Mouse (Mus musculus) gastrocnemius, postnatal 36 days (tissue): Measurements from ENCODE around the gene Ikbip. TPM values are rescaled to one million over a fixed set of nuclear protein-coding genes. Genes with fewer than 3 reads are reported as not detected.
A peak's percentile ranks its signal among the peaks of the same experiment; 100 is the strongest.

Source experiments
- DNase-seq, 2 experiments: peaks; one replicate each; pipeline ENCODE4 v3.0.0; 2022
- intact Hi-C: fragments of 180-260 bp; cut with DNase I; formaldehyde crosslinking; loops from one replicate; pipeline ENCODE4 v1.15.1; 2025
- long read RNA-seq, 2 experiments: library from polyadenylated mRNA; stranded (forward); transcript quantifications; one replicate each; pipeline ENCODE4 v2.0.0; 2021
- total RNA-seq, 2 experiments: library from RNA; stranded (reverse); gene quantifications; 2 replicates each; pipeline ENCODE4 v1.2.3; 2021

Gene Ikbip
- total RNA-seq, result 10 to 100 TPM in 1 of 2 experiments, 1 to 10 TPM in 1; 8.4 to 12.1 TPM
- long read RNA-seq, experiment 1, partial matches to known transcripts, result 0 of 9 reads
- long read RNA-seq, experiment 1, other reads (novel, unspliced or antisense), result 5 of 9 reads
- long read RNA-seq, experiment 2, transcript Ikbip-202 (3 exons, 1,328 nt), result major isoform, 7 of 11 reads
- long read RNA-seq, experiment 2, partial matches to known transcripts, result 3 of 11 reads
- long read RNA-seq, experiment 2, other reads (novel, unspliced or antisense), result 1 of 11 reads

DNA sequence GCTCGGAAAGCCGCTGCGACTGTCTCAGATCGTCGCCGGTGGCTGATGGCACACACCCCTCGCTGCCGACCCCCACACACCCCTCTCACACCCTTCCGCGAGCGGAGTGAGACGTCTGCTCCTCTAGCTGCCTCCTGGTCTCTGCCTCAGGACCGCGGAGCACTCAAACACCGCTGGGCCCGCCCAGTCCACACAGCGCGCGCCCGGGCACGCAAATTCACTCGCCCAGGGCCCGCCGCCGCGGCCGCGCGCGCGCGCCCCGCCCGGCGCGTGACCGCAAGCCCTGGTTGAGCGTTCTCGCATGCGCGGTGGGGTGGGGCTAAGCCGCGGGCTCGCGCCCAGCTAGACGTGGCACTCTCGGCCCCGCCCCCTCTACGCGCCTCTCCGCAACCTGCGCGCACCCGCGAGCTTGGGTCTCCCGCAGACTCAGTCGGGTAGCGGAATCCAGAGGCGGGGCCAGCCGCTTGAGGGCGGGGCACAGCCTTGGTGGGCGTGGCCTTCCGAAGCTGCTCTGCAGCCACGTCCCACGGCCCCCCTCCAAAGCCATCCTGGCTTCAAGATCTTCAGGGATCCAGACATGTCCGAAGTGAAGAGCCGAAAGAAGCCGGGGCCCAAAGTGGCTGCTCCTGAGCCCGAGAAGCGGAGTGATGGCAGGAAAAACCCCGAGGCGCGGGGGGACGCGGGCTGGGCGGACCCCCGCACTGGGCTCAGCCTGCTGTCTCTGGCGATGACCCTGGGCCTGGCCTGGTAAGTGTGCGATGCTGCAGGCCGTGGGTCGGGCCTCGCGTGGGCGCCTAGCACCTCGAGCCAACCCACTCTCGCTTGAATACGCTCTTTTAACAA lies at the start of gene Ikbip, which contains the start of gene Apaf1:
Ikbip (plus strand) TSS at position 391 of the 843 bp plus-strand sequence.
Apaf1 (minus strand) TSS at position 221 of the 843 bp plus-strand sequence.
- intact Hi-C loops, result loop anchor here (2.0 kb wide), 1 partner anchor 40 kb away; no protein-coding TSS in a partner anchor

DNA sequence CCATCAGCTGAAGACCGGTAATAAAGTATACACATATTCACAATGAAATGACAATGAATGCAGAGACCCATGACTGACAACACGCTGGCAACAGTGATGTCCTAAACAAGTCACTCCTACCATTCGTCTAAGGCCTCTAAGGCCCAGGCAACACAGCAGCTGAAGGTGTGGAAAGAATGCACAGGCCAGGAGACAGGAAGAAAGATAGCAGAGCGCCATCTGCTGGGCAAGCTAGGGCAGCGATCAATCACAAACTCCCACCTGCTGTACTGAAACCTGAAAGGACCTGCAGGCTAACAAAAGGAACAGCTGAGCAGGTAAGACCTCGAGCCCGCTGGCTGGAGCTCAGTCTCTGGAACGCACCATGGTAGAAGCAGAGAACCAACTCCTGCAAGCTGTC lies 48.8 kb upstream of the Ikbip start:
- intact Hi-C loops, result loop anchor here (2.0 kb wide), 1 partner anchor 305 kb away; no protein-coding TSS in a partner anchor
- peak; percentile 12 to 32 for DNase-seq

More for the DNA sequence above, at the start of gene Ikbip, which contains the start of gene Apaf1:
- peak; percentile 99 to 100 for DNase-seq

GRCm38 (mm10) chr10:91049696-91050095 lies 33.0 kb upstream of the Ikbip start:
- intact Hi-C loops, result no loop called here
- no peak for DNase-seq

GRCm38 (mm10) chr10:91051156-91051555 lies 31.6 kb upstream of the Ikbip start:
- intact Hi-C loops, result no loop called here
- DNase-seq, result no peak

- intact Hi-C loops, result no loop called here
- DNase-seq, result no peak
These were observed 30.0 kb upstream of the Ikbip start for GRCm38 (mm10) chr10:91052734-91053133.

DNA sequence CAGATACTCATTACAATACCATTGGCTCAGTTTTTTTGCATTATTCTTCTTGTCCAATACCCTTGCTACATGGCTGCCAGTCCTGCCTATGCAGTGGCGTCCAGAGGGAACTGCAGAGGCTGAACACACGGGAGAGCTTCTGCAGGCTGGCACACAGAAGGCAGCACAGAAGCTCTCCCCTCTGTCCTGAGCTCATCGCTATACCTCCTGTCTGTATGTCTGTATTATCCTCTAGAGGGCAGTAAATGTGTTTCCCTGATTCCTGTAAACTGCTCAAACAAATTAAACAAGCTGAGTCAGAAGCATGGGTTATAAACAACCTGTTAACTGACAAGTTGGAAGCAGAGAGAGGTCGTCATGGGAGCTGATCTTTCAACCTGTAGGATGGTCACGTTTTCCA lies 22.0 kb upstream of the Ikbip start:
- intact Hi-C loops, result loop anchor here (5.0 kb wide), 1 partner anchor 77 kb away; no protein-coding TSS in a partner anchor
- no peak for DNase-seq

DNA sequence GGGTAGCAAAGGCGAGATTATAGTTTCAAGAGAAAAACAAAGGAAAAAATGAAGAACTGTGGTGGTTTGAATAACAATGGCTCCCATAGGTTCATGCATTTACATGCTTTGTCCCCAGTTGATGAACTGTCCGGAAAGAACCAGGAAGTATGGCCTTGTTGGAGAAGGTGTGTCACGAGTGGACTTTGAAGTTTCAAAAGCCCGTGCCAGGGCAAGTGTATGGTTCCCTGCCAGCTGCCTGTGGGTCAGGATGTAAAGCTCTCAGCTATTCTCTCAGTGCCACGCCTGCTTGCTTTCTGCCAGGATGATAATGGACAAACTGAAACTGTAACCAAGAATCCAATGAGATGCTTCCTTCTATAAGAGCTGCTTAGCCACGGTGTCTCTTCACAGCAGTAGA lies 20.4 kb upstream of the Ikbip start:
- intact Hi-C loops, result loop anchor here (5.0 kb wide), 1 partner anchor 75 kb away; no protein-coding TSS in a partner anchor
- DNase-seq, result no peak

DNA sequence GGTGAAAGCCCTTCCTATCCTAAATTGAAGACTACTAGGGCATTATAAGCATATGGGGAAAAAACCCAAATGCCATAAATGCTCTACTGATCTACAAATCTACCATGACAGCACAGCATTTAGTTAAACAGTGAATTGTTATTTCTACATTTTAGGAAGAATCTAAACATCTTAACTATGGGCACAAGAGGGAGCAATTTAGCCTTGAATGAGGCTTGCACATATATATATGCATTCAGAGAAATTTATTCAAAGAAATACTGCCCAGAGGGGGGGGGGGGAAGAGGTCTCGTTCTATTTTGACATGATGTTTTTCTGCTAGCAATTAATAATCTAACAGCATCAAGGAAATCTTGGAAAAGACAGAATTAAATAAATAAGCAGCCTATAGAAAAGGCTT lies 11.0 kb upstream of the Ikbip start:
- intact Hi-C loops, result loop anchor here (5.0 kb wide), 1 partner anchor 71 kb away; no protein-coding TSS in a partner anchor

GRCm38 (mm10) chr10:91073345-91073744 lies 9.4 kb upstream of the Ikbip start:
- intact Hi-C loops, result loop anchor here (5.0 kb wide), 1 partner anchor 69 kb away; no protein-coding TSS in a partner anchor
- peak in 1 of 2 experiments; percentile 42 for DNase-seq

More for the DNA sequence above, 11.0 kb upstream of the Ikbip start:
- DNase-seq, result no peak

GRCm38 (mm10) chr10:91076667-91077066 lies 6.1 kb upstream of the Ikbip start:
- intact Hi-C loops, result no loop called here
- DNase-seq, result no peak

DNA sequence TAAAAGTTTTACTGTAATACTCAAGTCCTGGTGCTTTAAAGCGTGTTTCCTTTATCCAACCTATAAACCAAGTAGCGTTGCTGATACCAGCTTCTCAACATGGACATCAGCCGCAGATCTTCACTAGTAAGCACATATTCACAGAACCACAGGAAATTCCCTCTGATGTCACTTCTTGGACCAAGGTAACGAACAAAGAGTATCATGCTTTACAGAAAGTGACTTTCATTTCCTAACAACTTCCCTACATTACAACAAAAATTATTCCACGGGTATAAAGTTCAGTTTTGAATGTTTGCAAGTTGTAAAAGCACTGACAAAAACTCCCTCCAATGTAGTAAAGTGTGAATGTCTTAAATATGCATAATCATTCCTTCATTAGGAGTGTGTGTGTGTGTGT lies 2.2 kb upstream of the Ikbip start:
- intact Hi-C loops, result no loop called here
- DNase-seq, result no peak

GRCm38 (mm10) chr10:91081959-91082507 lies 707 bp upstream of the Ikbip start:
- DNase-seq, result no peak
- intact Hi-C loops, result loop anchor here (2.0 kb wide), 1 partner anchor 41 kb away; no protein-coding TSS in a partner anchor

DNA sequence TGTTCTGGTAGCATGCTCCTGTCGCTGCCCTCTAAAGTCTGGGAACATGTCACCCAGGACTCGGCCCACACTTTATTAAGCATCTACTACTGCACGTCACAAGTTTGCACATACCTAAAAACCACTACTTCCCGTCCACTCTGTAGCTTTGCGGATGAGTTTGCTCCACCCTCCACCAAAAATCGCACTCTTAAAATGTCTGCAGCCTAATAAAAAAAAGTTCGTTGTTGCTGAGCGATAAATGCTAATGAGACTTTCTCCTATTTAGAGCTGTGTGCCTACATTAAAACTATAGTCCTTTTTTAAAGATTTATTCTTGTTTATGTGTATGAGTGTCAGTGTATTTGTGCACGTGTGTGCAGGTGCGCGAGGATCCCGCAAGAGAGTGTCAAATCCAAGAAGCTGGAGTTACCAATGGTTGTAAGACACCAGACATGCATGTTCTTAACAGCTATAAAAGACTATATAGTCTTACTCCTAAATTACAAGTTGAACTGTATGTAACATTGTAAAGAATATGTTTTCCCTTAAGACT lies 720 bp downstream of the Ikbip start:
- intact Hi-C loops, result loop anchor here (2.0 kb wide), 1 partner anchor 39 kb away; no protein-coding TSS in a partner anchor

DNA sequence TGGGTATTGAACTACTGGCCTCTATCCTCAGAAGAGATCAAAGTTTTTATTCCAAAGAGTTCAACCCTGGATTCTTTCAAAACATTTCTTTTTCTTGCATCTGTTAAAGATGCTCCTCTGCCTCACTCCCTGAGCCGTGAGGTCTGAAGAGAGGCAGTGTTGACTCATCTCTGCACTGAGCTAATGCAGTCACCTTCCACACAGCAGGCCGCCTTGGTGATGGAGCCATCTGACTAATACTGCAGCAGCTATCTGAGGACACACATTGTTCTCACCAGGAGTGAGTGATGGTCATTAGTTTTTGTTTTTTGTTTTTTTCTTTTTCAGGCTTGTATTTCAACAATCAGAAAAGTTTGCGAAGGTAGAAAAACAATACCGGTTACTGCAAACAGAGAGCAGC lies 10.1 kb downstream of the Ikbip start:
- no peak for DNase-seq
- intact Hi-C loops, result no loop called here

More for the DNA sequence above, 720 bp downstream of the Ikbip start:
- no peak for DNase-seq

- intact Hi-C loops, result no loop called here
- no peak for DNase-seq
These were observed 11.7 kb downstream of the Ikbip start for GRCm38 (mm10) chr10:91094251-91095104.

DNA sequence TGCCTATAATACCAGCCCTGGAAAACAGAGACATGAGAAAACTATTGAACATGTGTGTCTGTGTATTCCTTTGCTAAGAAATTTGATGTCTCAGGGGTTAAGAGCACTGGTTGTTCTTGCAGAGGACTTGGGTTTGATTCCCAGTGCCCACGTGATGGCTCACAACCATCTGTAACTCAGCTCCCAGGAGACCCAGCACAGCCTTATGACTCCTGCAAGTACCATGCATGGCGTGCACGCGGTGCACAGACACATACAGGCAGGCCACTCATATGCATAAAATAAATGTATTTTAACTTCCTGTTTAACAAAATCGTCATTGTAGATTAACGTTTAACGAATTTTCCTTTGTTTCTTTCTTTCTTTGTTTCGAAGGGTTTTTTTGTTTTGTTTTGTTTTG lies 15.3 kb downstream of the Ikbip start:
- intact Hi-C loops, result no loop called here
- no peak for DNase-seq

GRCm38 (mm10) chr10:91100101-91100500 lies 17.4 kb downstream of the Ikbip start:
- DNase-seq, result no peak
- intact Hi-C loops, result no loop called here

DNA sequence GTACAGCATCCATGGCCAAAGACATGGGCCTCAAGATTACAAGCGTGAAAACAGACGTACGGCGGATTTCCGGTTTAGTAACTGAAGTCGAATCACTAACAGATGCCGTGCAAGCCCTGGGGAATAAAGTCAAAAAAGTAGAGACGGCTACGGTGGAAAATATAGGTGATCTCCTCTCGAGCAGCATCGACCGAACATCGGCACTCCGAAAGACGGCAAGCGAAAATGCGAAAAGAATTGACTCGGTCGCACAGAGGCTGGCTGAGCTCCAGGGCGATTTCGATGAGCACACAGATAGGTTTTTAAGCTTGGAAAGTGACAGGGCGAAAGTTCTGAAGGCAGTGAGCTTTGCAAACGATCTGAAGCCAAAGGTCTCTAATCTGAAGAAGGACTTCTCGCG lies 19.2 kb downstream of the Ikbip start:
- no peak for DNase-seq
- intact Hi-C loops, result no loop called here

DNA sequence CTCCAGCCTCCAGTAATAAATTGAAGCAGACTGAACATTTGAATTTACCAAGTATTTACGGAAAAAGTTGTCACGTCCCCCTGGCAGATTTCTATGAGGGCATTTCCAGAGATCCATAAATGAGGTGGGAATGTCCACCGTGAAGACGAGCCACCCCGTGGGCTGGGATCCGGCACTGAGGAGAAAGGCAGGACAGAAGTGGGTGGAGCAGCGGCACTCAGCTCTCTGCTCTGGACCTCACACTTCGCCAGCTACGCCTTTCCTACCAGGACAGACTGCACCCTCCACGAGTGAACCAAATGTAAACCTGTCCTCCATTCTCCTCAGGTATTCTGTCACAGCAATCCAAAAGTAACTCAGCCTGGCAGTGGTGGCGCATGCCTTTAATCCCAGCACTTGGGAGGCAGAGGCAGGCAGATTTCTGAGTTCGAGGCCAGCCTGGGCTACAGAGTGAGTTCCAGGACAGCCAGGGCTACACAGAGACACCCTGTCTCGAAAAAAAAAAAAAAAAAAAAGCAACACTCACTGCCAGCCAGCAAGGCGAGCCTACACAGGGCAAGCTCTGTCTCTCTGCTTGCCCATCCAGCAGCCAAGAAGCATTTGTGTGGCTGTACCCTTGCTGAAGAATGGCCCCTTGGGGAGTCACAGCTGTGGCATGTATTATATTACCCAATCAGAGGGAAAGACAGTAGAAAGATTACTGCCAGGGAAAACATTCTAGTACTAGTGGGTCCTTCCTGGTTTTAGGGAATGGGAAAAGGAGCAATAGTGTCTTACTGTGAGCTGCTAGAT lies 20.3 kb downstream of the Ikbip start:
- DNase-seq, result no peak
- intact Hi-C loops, result no loop called here
